Mouse (Mus musculus): Measurements from ENCODE around the gene Surf6.

GRCm38 (mm10) chr2:26914148-26914941, 11.7 kb upstream of the Surf6 start:
- TF ChIP-seq GATA1 (IDR thresholded peaks at IDR 0.05; ENCODE audit: borderline replicate concordance, low read length), result no peak
- TF ChIP-seq FLI1 (IDR thresholded peaks at IDR 0.05; ENCODE audit: low read length), result no peak
